Mouse (Mus musculus): ENCODE data around the gene March11.

GRCm38 (mm10) chr15:26262336-26262735, 46.5 kb upstream of the March11 start:
- TF ChIP-seq CTCF (conservative IDR thresholded peaks at IDR 0.05; ENCODE audit: low read length) (no peak), POU5F1 (IDR thresholded peaks at IDR 0.05; ENCODE audit: borderline replicate concordance, low read length) (no peak)
